Mouse (Mus musculus) thymus, adult 2 months (tissue): ENCODE measurements around the gene Syn2. TPM values are rescaled to one million over a fixed set of nuclear protein-coding genes. Genes with fewer than 3 reads are reported as not detected.
A peak's percentile ranks its signal among the peaks of the same experiment; 100 is the strongest.

ENCODE experiments used
- DNase-seq: peaks from one replicate; pipeline ENCODE4 v3.0.0; 2021
- H3K27ac ChIP-seq: fragments of 200-500 bp; 2 replicates; pipeline ENCODE4 v1.5.1; 2012; ENCODE audit warnings: low read length, control low read depth; ENCODE audit not compliant: control insufficient read depth, insufficient read depth
- H3K27me3 ChIP-seq: fragments of 200-500 bp; 2 replicates; pipeline ENCODE4 v1.6.1; 2012; ENCODE audit warnings: mild to moderate bottlenecking, low read length, moderate library complexity, mixed read lengths; ENCODE audit not compliant: control insufficient read depth, insufficient read depth
- H3K36me3 ChIP-seq: fragments of 200-500 bp; 2 replicates; pipeline ENCODE4 v1.6.1; 2012; ENCODE audit warnings: mild to moderate bottlenecking, low read length, moderate library complexity; ENCODE audit not compliant: control insufficient read depth, insufficient read depth
- H3K4me1 ChIP-seq: fragments of 200-500 bp; replicated peaks from 2 replicates; pipeline ENCODE4 v1.6.1; 2012; ENCODE audit warnings: low read length; ENCODE audit not compliant: control insufficient read depth, insufficient read depth
- H3K4me3 ChIP-seq: fragments of 200-500 bp; 2 replicates; pipeline ENCODE4 v1.5.1; 2012; ENCODE audit warnings: mild to moderate bottlenecking, low read length, control low read depth, moderate library complexity; ENCODE audit not compliant: control insufficient read depth, insufficient read depth
- CTCF ChIP-seq: fragments of 200-500 bp; IDR thresholded peaks from 2 replicates; pipeline ENCODE4 v1.5.1; 2012; ENCODE audit warnings: mild to moderate bottlenecking, control low read depth, low read length, moderate library complexity, borderline replicate concordance; ENCODE audit not compliant: control insufficient read depth, poor library complexity, insufficient read depth; ENCODE audit errors: extremely low read depth
- POLR2A ChIP-seq: fragments of 200-500 bp; IDR thresholded peaks from 2 replicates; pipeline ENCODE4 v1.6.1; 2012; ENCODE audit warnings: mild to moderate bottlenecking, low read length, control low read depth, moderate library complexity; ENCODE audit not compliant: control insufficient read depth, poor library complexity, insufficient read depth; ENCODE audit errors: extremely low read depth
- WGBS: fragments of 180-500 bp; shearing (Covaris S2); methylation state at CpG from one replicate; pipeline ENCODE4 v1.1.7; 2018; 5-methylcytosine and 5-hydroxymethylcytosine counted together
- polyA plus RNA-seq: library from polyadenylated mRNA; depleted of rRNA; stranded (reverse); fragments of >200 nt; gene quantifications from 2 replicates; pipeline ENCODE4 v1.2.3, GENCODE M21; 2012

Gene Syn2
- polyA plus RNA-seq, 1 experiment, result 1.7 TPM

GRCm38 (mm10) chr6:115255171-115255570 is 120.5 kb downstream of the Syn2 start:
- Histone ChIP-seq H3K36me3 (no peaks in the 10 kb centered on the region), H3K4me3 (no peak overlapping the region), H3K27ac (no peak overlapping the region), H3K4me1 (no peaks in the 10 kb centered on the region), H3K27me3 (no peaks in the 10 kb centered on the region)
- 93% methylated on average over 3 of the region's 3 CpGs for WGBS
- TF ChIP-seq POLR2A (no peak), CTCF (no peak)
- no peak for DNase-seq

GRCm38 (mm10) chr6:115260507-115260906 is 125.8 kb downstream of the Syn2 start:
- TF ChIP-seq POLR2A (no peak), CTCF (no peak)
- H3K36me3 ChIP-seq, result no peaks in the 10 kb centered on the region
- WGBS, result 90% methylated on average over 3 of the region's 3 CpGs
- H3K27ac ChIP-seq, result no peak overlapping the region
- no peaks in the 10 kb centered on the region for H3K27me3 ChIP-seq
- DNase-seq, result no peak
- H3K4me1 ChIP-seq, result no peaks in the 10 kb centered on the region
- no peak overlapping the region for H3K4me3 ChIP-seq

DNA sequence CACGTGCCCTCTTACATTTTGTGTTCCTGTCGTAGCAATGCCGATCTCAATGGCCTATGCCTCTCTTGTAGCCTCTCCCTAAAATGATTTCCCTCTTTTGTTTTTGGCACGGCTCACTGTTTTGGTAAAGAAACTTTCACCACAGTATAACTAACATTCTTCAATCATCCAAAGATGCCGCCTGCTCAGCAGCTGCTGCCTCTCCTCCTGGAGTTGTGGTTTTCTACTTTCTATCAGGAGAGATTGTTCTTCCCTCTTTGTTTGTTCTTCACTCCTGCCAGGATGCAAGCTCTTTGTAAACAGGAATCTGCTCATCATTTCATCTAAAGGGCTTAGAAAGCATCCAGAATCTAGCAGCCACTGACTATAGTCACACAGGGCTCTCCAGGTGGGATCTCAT is 132.1 kb downstream of the Syn2 start:
- no peaks in the 10 kb centered on the region for H3K36me3 ChIP-seq
- WGBS, result 84% methylated on average over 5 of the region's 5 CpGs
- no peaks in the 10 kb centered on the region for H3K27me3 ChIP-seq
- no peak for TF ChIP-seq POLR2A
- TF ChIP-seq CTCF, result no peak
- H3K4me1 ChIP-seq, result no peaks in the 10 kb centered on the region
- no peak for DNase-seq
- H3K4me3 ChIP-seq, result no peak overlapping the region
- no peak overlapping the region for H3K27ac ChIP-seq

GRCm38 (mm10) chr6:115267916-115268315 is 133.2 kb downstream of the Syn2 start:
- 76% methylated on average over 2 of the region's 2 CpGs for WGBS
- Histone ChIP-seq H3K27me3 (no peaks in the 10 kb centered on the region), H3K4me3 (no peak overlapping the region), H3K27ac (no peak overlapping the region), H3K4me1 (no peaks in the 10 kb centered on the region), H3K36me3 (no peaks in the 10 kb centered on the region)
- DNase-seq, result peak; percentile 22
- TF ChIP-seq POLR2A (no peak), CTCF (no peak)

DNA sequence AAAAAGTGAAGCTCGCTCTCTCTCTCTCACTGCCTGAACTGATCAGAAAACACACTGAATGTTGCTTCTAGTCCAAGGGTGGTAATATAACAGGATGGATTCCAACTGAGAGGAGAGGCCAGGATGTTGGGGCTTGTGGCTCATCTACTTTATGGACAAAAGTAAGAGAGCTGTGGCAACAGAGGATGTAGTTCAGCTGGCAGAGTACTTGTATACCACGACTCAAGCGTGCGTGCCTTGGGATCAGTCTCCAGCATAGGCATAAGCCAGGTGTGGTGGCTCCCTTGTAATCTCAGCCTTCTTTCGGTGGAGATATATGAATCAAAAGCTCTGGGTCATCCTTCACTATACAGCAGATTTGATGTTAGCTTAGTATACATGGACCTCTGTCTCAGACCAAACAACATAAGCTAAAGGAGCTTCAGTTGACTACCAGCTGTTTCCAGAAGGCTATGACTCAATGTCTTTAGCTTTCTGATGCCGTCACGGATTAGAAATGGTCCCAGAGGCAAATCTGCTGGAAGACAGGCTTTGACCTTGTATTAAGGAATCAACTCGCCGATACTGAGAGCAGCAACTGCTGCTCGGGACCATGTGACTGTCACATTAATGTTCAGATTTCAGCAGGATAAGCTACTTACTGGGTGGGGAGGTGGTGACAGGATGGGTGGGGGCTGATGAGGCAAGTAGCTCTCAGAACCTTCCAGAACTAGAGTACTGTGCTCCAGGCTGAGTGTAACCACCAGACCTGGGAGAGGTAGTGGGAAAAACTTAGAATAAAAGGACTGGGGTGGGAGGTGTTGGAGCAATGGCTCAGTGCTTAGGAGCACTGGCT is 134.1 kb downstream of the Syn2 start:
- 90% methylated on average over 10 of the region's 10 CpGs for WGBS
- Histone ChIP-seq H3K4me3 (no peak overlapping the region), H3K36me3 (no peaks in the 10 kb centered on the region), H3K27me3 (no peaks in the 10 kb centered on the region), H3K4me1 (no peaks in the 10 kb centered on the region), H3K27ac (no peak overlapping the region)
- TF ChIP-seq CTCF, result no peak
- TF ChIP-seq POLR2A, result no peak
- no peak for DNase-seq

GRCm38 (mm10) chr6:115269561-115269960 is 134.9 kb downstream of the Syn2 start:
- WGBS, result 85% methylated on average over 5 of the region's 5 CpGs
- TF ChIP-seq CTCF, result no peak
- TF ChIP-seq POLR2A, result no peak
- H3K4me1 ChIP-seq, result no peaks in the 10 kb centered on the region
- no peaks in the 10 kb centered on the region for H3K36me3 ChIP-seq
- no peak overlapping the region for H3K27ac ChIP-seq
- no peak for DNase-seq
- no peaks in the 10 kb centered on the region for H3K27me3 ChIP-seq
- no peak overlapping the region for H3K4me3 ChIP-seq
